Mouse (Mus musculus) heart, embryonic 12.5 days (tissue): ENCODE data around the gene Lce1d. TPM values are rescaled to one million over a fixed set of nuclear protein-coding genes. Genes with fewer than 3 reads are reported as not detected.
"Not testable (repeated sequence)": the region's sequence is repeated elsewhere in the genome, so short reads cannot be mapped to it uniquely, and the experiment has no call there.

ENCODE experiments used
- ATAC-seq: fragments of 200-750 bp; cut with Nextera tagmentation; 2 replicates; pipeline ENCODE4 v1.8.0; 2017; ENCODE audit warnings: moderate TSS enrichment, moderate library complexity; ENCODE audit not compliant: insufficient number of reproducible peaks, low FRiP score
- H3K27ac ChIP-seq: fragments of 300-500 bp; sonication (generic); 2 replicates; pipeline ENCODE4 v1.5.1; 2016; ENCODE audit warnings: mild to moderate bottlenecking, moderate library complexity; ENCODE audit not compliant: poor library complexity, severe bottlenecking
- H3K27me3 ChIP-seq: fragments of 300-500 bp; sonication (generic); replicated peaks from 2 replicates; pipeline ENCODE4 v1.6.1; 2016; ENCODE audit warnings: mild to moderate bottlenecking, moderate library complexity
- H3K36me3 ChIP-seq: fragments of 300-500 bp; sonication (generic); 2 replicates; pipeline ENCODE4 v1.6.1; 2016; ENCODE audit warnings: mild to moderate bottlenecking, moderate library complexity
- H3K4me1 ChIP-seq: fragments of 300-500 bp; sonication (generic); replicated peaks from 2 replicates; pipeline ENCODE4 v1.6.1; 2016; ENCODE audit warnings: mild to moderate bottlenecking
- H3K4me2 ChIP-seq: fragments of 300-500 bp; sonication (generic); 2 replicates; pipeline ENCODE4 v1.6.1; 2016; ENCODE audit warnings: mild to moderate bottlenecking, moderate library complexity
- H3K4me3 ChIP-seq: fragments of 300-500 bp; sonication (generic); 2 replicates; pipeline ENCODE4 v1.5.1; 2016; ENCODE audit warnings: mild to moderate bottlenecking
- H3K9ac ChIP-seq: fragments of 300-500 bp; sonication (generic); 2 replicates; pipeline ENCODE4 v1.6.1; 2016; ENCODE audit warnings: mild to moderate bottlenecking, moderate library complexity
- H3K9me3 ChIP-seq: fragments of 300-500 bp; sonication (generic); replicated peaks from 2 replicates; pipeline ENCODE4 v1.6.1; 2016; ENCODE audit warnings: mild to moderate bottlenecking, moderate library complexity
- WGBS: fragments of 180-500 bp; shearing (Covaris S2); methylation state at CpG from one replicate; pipeline ENCODE4 v1.1.7; 2016; 5-methylcytosine and 5-hydroxymethylcytosine counted together
- polyA plus RNA-seq: library from polyadenylated mRNA; unstranded; fragments of >200 nt; fragmentation: Nextera tagmentation; extraction: Ambion mirVana; gene quantifications from 2 replicates; pipeline ENCODE4 v1.2.1, GENCODE M21; 2016

The Lce1d gene
- not detected in 2 replicates for polyA plus RNA-seq

DNA sequence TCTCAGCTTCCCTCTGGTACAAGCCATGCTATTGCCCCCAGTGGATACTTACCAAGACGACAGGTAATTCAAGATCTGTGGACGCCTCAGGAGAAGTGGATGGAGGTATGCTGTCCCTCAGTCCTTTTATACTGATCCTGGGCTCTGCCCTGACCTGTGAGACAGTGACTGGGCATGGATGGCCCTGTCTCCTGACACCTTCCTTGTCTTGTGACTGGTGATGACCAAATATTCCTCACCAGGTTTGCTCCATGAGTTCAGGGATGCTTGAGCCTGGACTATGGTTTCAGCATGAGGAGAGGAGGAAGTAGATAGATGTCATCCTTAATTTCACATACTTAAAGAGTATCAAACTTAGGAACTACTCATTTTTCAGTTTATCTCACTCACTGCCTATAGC, at the start of gene Lce1d:
Gene Lce1d, minus strand, starts transcription at position 101 of the 400 bp plus-strand sequence.
- H3K9ac ChIP-seq: no peak within 1 kb of the TSS
- H3K27me3 ChIP-seq: no peaks in the 10 kb centered on the region
- H3K4me1 ChIP-seq: no peaks in the 10 kb centered on the region
- H3K4me3 ChIP-seq: no peak within 1 kb of the TSS
- H3K27ac ChIP-seq: no peak within 1 kb of the TSS
- no peaks in the 10 kb centered on the region for H3K9me3 ChIP-seq
- no peak for ATAC-seq
- H3K4me2 ChIP-seq: no peak within 1 kb of the TSS
- H3K36me3 ChIP-seq: no peaks in the 10 kb centered on the region
- WGBS: 61% methylated on average over 2 of the region's 2 CpGs

GRCm38 (mm10) chr3:92722631-92723030, 35.6 kb upstream of the Lce1d start:
- 79% methylated on average over 5 of the region's 5 CpGs for WGBS
- H3K4me2 ChIP-seq: no peak overlapping the region
- no peaks in the 10 kb centered on the region for H3K36me3 ChIP-seq
- H3K9me3 ChIP-seq: no peaks in the 10 kb centered on the region
- no peak overlapping the region for H3K9ac ChIP-seq
- no peak for ATAC-seq
- H3K4me1 ChIP-seq: no peaks in the 10 kb centered on the region
- H3K27me3 ChIP-seq: no peaks in the 10 kb centered on the region
- H3K27ac ChIP-seq: no peak overlapping the region
- no peak overlapping the region for H3K4me3 ChIP-seq

- ATAC-seq: no peak
Observed at GRCm38 (mm10) chr3:92720250-92720649, 33.2 kb upstream of the Lce1d start, which contains the start of gene Lce1f. Gene Lce1f, minus strand, starts transcription at chr3:92720350.

GRCm38 (mm10) chr3:92715122-92715521, 28.1 kb upstream of the Lce1d start:
- Histone ChIP-seq H3K9ac (no peak overlapping the region), H3K27ac (no peak overlapping the region), H3K4me2 (no peak overlapping the region), H3K4me3 (no peak overlapping the region), H3K36me3 (no peaks in the 10 kb centered on the region), H3K4me1 (no peaks in the 10 kb centered on the region), H3K27me3 (no peaks in the 10 kb centered on the region), H3K9me3 (no peaks in the 10 kb centered on the region)
- no peak for ATAC-seq

More at GRCm38 (mm10) chr3:92720250-92720649, 33.2 kb upstream of the Lce1d start, which contains the start of gene Lce1f:
- no peak within 1 kb of the TSS for H3K4me2 ChIP-seq
- no peaks in the 10 kb centered on the region for H3K9me3 ChIP-seq
- WGBS: 69% methylated on average over 3 of the region's 3 CpGs
- no peak within 1 kb of the TSS for H3K4me3 ChIP-seq
- no peaks in the 10 kb centered on the region for H3K27me3 ChIP-seq
- H3K4me1 ChIP-seq: no peaks in the 10 kb centered on the region
- H3K9ac ChIP-seq: no peak within 1 kb of the TSS
- H3K27ac ChIP-seq: no peak within 1 kb of the TSS
- H3K36me3 ChIP-seq: no peaks in the 10 kb centered on the region

- ATAC-seq: no peak
- Histone ChIP-seq H3K36me3 (no peaks in the 10 kb centered on the region), H3K4me1 (no peaks in the 10 kb centered on the region), H3K27me3 (no peaks in the 10 kb centered on the region), H3K4me2 (no peak within 1 kb of the TSS), H3K9ac (no peak within 1 kb of the TSS), H3K4me3 (no peak within 1 kb of the TSS), H3K27ac (no peak within 1 kb of the TSS), H3K9me3 (no peaks in the 10 kb centered on the region)
- 73% methylated on average over 2 of the region's 2 CpGs for WGBS
Observed at GRCm38 (mm10) chr3:92708974-92709373, 22.0 kb upstream of the Lce1d start, which contains the start of gene Lce1e. Gene Lce1e, minus strand, starts transcription at chr3:92709074.

- H3K4me3 ChIP-seq: no peak overlapping the region
- H3K27ac ChIP-seq: no peak overlapping the region
- no peak overlapping the region for H3K4me2 ChIP-seq
- no peak for ATAC-seq
- 14% methylated on average over 1 of the region's 1 CpGs for WGBS
- no peaks in the 10 kb centered on the region for H3K9me3 ChIP-seq
- no peaks in the 10 kb centered on the region for H3K4me1 ChIP-seq
- H3K36me3 ChIP-seq: no peaks in the 10 kb centered on the region
- no peak overlapping the region for H3K9ac ChIP-seq
- H3K27me3 ChIP-seq: no peaks in the 10 kb centered on the region
Observed at GRCm38 (mm10) chr3:92694613-92695012, 7.6 kb upstream of the Lce1d start.

DNA sequence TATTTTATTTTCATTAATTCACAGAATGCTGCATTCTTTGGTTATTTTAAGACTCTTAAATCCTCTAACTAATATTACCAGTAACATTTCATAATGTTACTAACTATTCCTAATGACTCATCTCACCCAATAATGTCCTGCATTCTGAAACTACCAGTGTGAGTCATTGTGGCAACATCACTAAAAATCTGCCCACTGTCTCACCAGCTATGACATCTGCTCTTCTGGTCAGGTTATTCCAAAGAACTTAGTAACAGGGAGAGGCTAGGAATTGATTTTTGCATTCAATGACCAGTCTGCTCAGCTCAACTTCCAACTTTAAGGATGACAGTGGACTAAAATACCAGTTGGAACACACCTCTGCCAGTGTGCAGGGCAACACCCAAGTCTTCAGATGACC, 4.7 kb upstream of the Lce1d start:
- H3K9me3 ChIP-seq: no peaks in the 10 kb centered on the region

GRCm38 (mm10) chr3:92689154-92689553, 2.1 kb upstream of the Lce1d start:
- not testable (repeated sequence) for H3K27ac ChIP-seq, H3K9ac ChIP-seq, H3K4me1 ChIP-seq, H3K4me3 ChIP-seq, H3K9me3 ChIP-seq, H3K27me3 ChIP-seq, ATAC-seq, H3K36me3 ChIP-seq
- WGBS: 58% methylated on average over 16 of the region's 16 CpGs
- H3K4me2 ChIP-seq: peak overlapping the region; percentile 16; the same call in 1 of the 2 replicates

More for the DNA sequence above, 4.7 kb upstream of the Lce1d start:
- no peaks in the 10 kb centered on the region for H3K36me3 ChIP-seq
- no peaks in the 10 kb centered on the region for H3K27me3 ChIP-seq
- H3K4me1 ChIP-seq: no peaks in the 10 kb centered on the region
- H3K9ac ChIP-seq: no peak overlapping the region
- no peak overlapping the region for H3K4me2 ChIP-seq
- H3K27ac ChIP-seq: no peak overlapping the region
- ATAC-seq: no peak
- no peak overlapping the region for H3K4me3 ChIP-seq

GRCm38 (mm10) chr3:92678947-92679346, 8.1 kb downstream of the Lce1d start, which contains the start of gene Lce1c:
Gene Lce1c, plus strand, starts transcription at chr3:92679247.
- no peak for ATAC-seq
- WGBS: 81% methylated on average over 4 of the region's 4 CpGs
- H3K36me3 ChIP-seq: no peaks in the 10 kb centered on the region
- no peaks in the 10 kb centered on the region for H3K9me3 ChIP-seq
- H3K4me1 ChIP-seq: no peaks in the 10 kb centered on the region
- no peak within 1 kb of the TSS for H3K4me3 ChIP-seq
- H3K27me3 ChIP-seq: no peaks in the 10 kb centered on the region
- H3K9ac ChIP-seq: no peak within 1 kb of the TSS
- H3K27ac ChIP-seq: no peak within 1 kb of the TSS
- H3K4me2 ChIP-seq: no peak within 1 kb of the TSS

DNA sequence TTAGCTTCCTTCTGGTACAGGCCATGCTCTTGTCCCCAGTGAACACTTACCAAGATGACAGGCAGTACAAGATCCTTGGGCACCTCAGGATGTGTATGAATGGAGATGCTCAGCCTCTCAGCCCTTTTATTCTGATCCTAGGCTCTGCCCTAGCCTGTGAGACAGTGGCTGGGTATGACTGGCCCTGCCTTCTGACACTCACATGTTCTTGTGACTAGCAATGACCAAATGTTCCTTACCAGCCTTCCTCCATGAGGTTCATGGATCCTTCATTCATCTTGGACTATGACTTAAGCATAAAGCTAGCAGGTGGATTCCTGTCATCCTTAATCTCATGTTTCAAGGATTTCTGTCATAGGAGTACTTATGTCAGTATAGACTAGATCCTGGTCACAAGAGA, 16.8 kb downstream of the Lce1d start, which contains the start of gene Lce1a2:
Gene Lce1a2, minus strand, starts transcription at position 101 of the 400 bp plus-strand sequence.
- Histone ChIP-seq H3K4me1 (no peaks in the 10 kb centered on the region), H3K4me3 (no peak within 1 kb of the TSS), H3K9me3 (no peaks in the 10 kb centered on the region), H3K27me3 (no peaks in the 10 kb centered on the region), H3K36me3 (no peaks in the 10 kb centered on the region), H3K4me2 (no peak within 1 kb of the TSS), H3K27ac (no peak within 1 kb of the TSS), H3K9ac (no peak within 1 kb of the TSS)
- ATAC-seq: no peak

DNA sequence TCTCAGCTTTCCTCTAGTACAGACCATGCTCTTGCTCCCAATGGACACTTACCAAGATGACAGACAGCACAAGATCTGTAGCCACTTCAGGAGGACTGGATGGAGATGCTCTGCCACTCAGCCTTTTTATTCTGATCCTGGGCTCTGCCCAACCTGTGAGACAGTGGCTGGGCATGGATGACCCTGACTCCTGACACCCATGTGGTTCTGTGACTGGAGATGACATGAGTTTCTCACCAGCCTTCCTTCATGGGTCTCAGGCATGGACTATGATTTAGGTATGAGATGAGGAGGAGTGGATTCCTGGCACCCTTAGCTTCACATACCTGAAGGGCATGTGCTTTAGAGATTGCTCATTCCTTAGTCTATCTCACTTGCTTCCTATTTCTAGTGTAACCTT, 30.2 kb downstream of the Lce1d start, which contains the start of gene Lce1b:
Gene Lce1b, minus strand, starts transcription at position 101 of the 400 bp plus-strand sequence.
- Histone ChIP-seq H3K9me3 (no peaks in the 10 kb centered on the region), H3K27ac (no peak within 1 kb of the TSS), H3K4me2 (no peak within 1 kb of the TSS), H3K4me1 (no peaks in the 10 kb centered on the region), H3K4me3 (no peak within 1 kb of the TSS), H3K27me3 (no peaks in the 10 kb centered on the region), H3K9ac (no peak within 1 kb of the TSS), H3K36me3 (no peaks in the 10 kb centered on the region)
- no peak for ATAC-seq

DNA sequence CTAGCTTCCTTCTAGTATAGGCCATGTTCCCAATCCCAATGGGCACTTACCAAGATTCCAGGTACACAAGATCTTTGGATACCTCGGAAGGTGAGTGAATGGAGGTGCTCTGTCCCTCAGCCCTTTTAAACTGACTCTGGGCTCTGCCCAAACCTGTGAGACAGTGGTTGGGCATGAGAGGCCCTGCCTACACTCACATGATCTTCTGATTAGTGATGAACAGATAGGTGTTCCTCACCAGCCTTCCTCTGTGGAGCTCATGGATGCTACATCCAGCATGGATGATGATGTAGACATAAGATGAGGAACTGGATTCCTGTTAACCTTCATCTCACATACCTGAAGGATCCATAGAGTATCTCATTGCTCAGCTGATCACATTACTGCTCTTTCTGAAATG, 38.8 kb downstream of the Lce1d start, which contains the start of gene Lce1a1:
Gene Lce1a1, minus strand, starts transcription at position 101 of the 400 bp plus-strand sequence.
- no peaks in the 10 kb centered on the region for H3K27me3 ChIP-seq
- H3K4me1 ChIP-seq: no peaks in the 10 kb centered on the region
- H3K4me2 ChIP-seq: no peak within 1 kb of the TSS
- no peak within 1 kb of the TSS for H3K27ac ChIP-seq
- no peaks in the 10 kb centered on the region for H3K36me3 ChIP-seq
- H3K4me3 ChIP-seq: no peak within 1 kb of the TSS
- no peaks in the 10 kb centered on the region for H3K9me3 ChIP-seq
- no peak for ATAC-seq
- 70% methylated on average over 1 of the region's 1 CpGs for WGBS
- no peak within 1 kb of the TSS for H3K9ac ChIP-seq
